Mouse (Mus musculus): ENCODE results near the gene Pcdh19.

Gene Pcdh19

DNA sequence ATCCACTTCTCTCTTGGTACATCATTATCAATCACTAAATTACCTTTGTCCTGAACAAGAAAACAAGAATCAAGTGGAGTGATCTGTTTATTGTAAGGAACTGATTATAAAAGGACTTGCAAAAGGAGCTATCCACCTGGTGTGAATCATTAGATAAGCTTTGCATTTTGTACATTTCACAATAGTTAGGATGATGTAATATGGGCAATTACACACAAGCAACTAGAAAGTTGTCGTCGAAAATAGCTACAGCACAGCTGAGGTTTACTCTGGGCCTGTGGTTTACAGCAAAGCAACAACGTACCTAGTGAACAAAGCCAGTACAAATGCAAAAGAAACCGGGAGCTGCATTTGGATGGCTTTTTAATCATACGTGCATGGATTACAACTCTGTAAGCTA is 28.7 kb downstream of the Pcdh19 start:
- in situ Hi-C loops (cut with MboI; ENCODE audit: unreplicated experiment in 2 of 2) = no loop called here

DNA sequence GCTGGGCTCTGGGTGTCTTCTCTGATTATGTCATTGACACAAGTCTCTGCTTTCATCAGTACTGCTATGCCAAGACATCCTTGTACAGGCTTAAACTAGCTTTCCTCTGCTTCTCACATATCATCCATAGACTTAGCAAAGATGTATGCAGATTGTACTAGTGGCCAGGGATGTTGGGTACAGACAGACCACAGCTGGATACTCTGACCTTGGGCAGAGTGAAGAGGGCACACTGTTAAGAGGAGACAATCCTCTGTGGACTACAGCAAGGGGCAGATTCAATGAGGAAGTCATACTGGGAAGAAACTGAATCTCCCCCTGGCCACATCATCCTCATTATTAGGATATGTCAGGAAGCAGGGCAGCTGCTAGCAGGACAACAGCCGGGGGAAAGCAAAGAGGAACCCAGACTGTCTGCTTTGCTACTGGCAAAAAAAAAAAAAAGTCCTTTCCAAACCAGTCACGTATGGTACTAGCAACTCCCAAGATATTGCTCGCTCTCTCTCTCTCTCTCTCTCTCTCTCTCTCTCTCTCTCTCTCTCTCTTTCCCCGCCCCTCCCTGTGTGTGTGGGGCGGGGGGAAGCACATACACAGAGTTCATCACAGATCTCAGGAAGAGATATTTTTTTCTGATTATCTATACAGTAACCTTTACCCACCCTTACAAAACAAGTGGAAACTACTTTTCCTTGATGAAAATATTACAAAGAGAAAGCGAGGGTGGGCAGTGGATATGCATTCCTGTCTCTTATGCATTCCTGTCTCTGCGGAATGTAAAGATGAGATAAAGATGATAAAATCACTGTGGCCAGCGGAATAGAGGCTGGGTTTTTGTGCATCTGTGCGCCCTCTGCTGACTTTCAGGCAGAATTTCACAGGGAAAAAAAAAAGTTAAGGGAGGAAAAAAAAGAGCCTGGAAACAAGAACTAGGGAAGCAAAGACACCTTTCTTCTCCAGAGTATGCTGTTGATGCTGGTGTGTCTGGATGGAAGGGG is 31.2 kb downstream of the Pcdh19 start:
- in situ Hi-C loops (cut with MboI; ENCODE audit: unreplicated experiment in 2 of 2) = no loop called here

DNA sequence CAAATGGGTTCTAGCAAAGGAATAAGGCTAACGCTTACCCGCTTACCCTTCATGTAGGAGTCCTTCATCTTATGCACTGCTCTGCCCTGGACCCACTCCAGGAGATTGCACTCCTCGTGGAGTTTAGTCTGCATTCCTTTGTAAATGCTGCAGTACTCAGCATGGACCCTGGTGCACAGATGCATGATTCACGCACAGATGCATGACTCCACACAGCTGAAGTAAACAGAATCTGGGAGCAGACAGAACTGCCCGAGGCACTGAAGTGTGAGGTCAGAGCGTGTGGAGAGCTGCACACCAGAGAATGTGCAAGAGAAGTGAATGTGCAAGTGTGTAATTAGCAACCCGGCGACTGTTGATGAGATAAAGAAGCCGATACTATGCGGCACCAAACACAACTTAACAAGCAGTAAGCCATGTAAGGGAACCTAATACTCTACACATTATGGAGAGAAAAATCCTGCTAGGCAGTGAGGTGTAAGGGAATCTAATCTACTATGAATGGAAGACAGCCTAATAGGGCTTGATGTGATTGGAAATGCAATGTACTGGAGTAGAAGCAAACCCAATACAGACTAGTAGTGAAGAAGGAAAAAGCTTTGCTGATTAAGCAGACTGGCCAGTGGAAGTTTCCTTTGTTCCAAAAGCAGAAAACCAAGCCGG is 32.8 kb downstream of the Pcdh19 start:
- in situ Hi-C loops (cut with MboI; ENCODE audit: unreplicated experiment in 2 of 2) = no loop called here

DNA sequence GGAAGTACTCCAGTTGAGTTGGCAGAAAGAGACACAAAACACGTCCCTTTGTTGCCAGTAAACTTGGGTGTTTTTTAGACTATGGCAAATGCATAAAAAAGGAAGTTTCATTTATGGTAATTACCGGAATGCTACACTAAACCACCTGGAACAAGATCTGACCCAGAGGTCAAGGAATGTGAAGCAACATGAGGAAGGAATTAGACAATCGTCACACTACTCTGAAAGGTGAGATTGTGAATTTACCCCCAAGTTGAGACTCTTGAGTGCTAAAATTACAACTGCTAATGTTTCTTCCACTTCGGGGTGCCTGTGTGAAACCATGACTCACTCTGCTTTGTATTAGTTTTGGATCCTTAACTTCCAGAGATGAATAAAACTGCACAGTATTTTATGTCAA is 33.6 kb downstream of the Pcdh19 start:
- in situ Hi-C loops (cut with MboI; ENCODE audit: unreplicated experiment in 2 of 2) = no loop called here

DNA sequence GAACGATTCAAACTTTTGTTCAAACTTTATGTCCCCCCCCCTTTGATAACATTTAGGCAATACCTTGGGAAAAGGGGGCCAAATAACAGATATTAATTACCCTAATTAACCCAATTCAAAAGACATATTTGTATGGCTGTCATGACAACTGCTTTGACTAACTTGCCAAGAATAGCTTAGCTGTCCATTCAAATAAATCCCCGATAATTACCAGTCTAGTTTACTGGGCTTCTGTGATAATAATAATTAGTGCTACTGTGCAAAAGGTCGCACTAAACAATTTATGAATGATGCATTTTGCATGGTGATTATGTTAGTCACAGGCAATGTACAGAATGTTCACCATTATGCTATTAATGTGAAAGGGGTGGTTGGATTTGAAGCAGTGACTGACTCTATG is 35.7 kb downstream of the Pcdh19 start:
- in situ Hi-C loops (cut with MboI; ENCODE audit: unreplicated experiment in 2 of 2) = no loop called here

DNA sequence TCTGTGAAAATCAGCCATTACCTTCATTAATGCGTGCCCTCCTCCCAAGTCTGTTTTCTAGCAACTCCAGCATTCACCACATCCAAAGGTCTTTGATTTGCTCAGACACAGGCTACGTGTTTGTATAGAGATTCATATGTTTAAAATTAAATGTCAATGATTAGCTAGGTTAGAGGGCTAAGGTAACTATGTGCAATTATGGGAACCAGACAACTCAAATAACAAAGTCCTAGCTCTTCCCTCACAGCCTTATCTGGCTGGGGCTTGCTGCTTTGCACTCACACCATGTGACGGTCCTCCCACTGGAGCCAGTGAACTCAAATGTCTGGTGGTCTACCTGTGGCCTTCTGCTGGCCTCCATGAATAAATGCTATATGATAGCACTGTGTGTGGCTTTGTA is 38.4 kb downstream of the Pcdh19 start:
- in situ Hi-C loops (cut with MboI; ENCODE audit: unreplicated experiment in 2 of 2) = no loop called here

DNA sequence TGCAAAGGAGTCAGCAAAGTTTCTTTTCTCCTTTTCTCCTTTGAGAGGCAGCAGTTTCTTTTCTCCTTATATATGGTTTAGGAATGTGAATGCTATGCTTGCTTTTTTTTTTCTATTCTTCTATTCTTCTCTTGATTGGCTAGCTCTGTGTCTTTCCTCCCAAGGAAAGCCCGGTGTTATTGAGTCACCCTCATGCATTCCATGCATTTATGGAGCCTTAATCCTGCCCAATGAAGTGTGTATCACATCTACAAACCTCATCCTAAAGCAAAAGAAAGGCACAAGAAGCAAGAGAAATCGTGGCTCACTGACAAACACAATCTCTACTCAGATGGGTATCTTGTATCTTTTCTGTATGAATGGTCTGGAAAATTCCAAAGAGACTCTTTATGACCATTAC is 41.0 kb downstream of the Pcdh19 start:
- in situ Hi-C loops (cut with MboI; ENCODE audit: unreplicated experiment in 2 of 2) = no loop called here

DNA sequence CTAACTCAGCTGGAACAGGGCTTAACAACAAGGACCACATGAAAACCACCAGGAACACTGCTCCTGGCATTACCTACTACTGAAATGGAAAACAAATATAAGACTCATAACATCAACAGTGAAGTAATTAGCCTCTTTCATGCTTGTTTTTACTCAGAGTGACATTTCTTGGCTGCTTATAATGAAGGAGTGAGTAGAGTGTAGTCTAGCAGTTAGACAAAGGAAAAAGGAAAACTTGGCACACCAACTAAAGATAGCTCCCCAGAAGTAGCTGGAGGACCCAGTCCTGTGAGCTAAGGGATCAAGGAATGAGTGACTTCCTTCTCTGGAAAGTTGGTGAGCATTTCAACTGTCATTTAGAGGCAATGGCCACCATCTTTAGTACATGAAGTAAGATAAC is 49.3 kb downstream of the Pcdh19 start:
- in situ Hi-C loops (cut with MboI; ENCODE audit: unreplicated experiment in 2 of 2) = no loop called here

DNA sequence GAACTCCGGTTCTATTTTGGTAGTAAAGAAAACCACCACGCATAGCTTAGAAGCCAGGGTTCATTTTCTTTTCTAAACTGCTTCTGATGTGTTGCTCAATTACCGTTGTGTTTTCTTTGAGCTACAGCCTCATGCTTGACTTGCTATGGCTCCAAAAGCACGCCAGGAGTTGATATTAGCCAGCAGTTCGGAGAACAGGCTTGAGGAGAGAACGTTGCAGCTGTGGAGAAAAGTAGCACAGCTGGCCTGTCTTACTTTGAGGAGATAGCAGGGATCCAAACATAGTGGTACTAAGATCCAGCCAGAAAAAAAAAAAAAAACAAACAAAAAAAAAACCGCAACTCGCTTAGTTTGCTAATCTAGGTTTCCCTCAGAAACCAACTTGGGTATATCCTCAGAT is 59.2 kb downstream of the Pcdh19 start:
- in situ Hi-C loops (cut with MboI; ENCODE audit: unreplicated experiment in 2 of 2) = no loop called here

DNA sequence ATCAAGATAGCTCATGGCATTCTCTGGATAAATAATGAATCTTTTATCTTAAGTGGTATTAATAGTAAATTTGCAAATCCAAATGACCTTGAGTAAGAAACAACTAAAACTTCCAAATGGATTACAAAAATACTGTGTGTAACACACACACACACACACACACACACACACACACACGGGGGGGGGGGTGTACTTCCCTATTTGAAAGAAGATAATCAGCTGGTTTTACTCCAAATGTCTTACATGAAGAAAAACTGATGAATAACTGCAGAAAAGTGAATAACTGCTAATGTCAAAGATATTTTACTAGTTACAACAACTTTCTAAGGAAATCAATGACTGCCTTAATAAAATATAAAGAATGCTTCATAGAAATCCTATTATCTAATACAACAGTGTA is 70.6 kb downstream of the Pcdh19 start:
- in situ Hi-C loops (cut with MboI; ENCODE audit: unreplicated experiment in 2 of 2) = no loop called here

DNA sequence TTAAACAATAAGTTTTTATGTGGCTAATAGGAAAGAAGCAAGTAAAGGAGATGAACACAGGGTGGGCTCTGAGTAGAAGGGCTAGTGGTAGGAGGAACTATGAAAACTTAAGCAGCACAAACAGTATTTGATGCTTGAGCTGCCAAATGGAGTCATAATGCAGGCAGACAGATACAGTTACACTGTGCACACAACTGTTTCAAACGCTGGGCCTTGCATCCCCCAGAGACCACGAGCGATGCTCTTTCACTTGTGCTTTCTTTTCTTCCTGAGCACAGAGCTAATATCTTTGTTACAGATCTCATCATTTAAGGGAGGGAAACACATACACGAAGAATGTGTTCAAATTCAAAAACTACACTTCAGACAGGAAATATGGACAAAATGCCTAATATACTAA is 83.0 kb downstream of the Pcdh19 start:
- in situ Hi-C loops (cut with MboI; ENCODE audit: unreplicated experiment in 2 of 2) = no loop called here

DNA sequence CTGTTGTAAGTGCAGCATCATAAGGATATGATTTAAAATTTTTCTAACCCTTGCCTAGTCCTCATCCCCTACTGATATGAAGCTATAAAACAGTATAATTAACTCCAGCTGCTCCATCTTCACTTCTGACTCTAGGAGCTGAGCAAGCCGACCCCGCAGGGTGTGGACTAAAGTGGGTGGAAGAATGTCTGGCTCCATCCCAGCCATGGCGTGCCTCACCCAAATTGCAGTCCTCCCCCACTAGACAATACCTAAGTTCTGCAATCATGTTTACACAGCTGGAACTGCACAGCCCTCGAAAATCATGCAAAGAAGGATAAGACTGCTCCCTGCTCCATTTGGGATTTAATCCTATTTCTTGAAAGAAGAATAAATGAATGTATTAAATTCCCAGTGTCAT is 84.5 kb downstream of the Pcdh19 start:
- in situ Hi-C loops (cut with MboI; ENCODE audit: unreplicated experiment in 2 of 2) = no loop called here

DNA sequence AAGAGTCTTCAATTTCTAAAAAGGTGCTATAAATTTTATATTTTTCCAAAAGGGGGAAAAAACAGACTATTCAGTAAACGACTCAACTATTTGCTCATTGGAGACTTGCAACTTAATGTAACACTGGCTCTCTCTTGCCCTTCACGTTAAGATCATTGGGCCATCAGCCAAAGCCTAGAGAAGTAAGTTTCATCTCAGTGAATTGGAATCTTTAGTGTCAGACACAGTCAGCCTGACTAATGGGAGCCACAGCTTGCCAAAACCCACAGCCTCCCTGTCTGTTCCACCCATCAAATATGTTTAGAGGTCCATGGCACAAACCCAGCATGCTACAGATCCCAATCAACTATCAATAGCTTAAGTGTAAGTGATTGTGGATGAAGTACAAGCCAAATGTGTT is 86.7 kb downstream of the Pcdh19 start:
- in situ Hi-C loops (cut with MboI; ENCODE audit: unreplicated experiment in 2 of 2) = no loop called here

DNA sequence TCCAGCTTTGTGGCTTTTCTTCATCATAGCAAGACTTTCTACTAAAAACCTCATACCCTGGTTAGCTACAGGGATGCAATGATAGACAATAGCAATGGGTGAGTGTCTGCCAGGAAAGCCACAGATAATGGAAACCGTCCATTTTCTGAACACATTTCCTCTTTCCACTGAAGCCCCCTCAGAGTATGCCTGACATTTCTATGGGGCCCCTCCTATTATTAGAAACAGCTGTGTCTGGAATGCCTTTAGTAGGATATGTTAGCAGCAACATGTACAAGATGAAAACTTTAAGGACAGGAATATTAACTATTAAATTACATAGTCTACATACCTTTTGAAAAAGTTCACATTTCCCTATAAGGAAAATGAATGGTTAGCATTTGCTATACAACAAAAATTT is 87.1 kb downstream of the Pcdh19 start:
- in situ Hi-C loops (cut with MboI; ENCODE audit: unreplicated experiment in 2 of 2) = no loop called here

DNA sequence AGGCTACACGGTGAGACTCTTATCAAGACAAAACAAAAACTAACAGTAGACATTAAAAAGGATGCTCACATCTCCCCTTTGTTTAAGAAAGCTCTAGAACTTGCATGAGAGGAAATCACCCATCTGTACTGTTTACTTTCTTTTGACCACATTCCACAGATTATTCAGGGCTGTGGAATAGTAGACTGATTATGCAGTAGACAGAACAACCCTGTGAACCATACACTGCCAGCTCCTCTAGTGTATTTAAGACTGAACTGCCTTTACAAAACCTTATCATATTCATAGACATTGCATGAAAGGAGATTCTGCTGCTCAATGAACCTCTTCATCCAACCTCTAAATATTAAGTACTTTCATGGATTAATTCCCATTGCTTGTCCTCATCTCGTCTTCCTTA is 87.6 kb downstream of the Pcdh19 start:
- in situ Hi-C loops (cut with MboI; ENCODE audit: unreplicated experiment in 2 of 2) = no loop called here

DNA sequence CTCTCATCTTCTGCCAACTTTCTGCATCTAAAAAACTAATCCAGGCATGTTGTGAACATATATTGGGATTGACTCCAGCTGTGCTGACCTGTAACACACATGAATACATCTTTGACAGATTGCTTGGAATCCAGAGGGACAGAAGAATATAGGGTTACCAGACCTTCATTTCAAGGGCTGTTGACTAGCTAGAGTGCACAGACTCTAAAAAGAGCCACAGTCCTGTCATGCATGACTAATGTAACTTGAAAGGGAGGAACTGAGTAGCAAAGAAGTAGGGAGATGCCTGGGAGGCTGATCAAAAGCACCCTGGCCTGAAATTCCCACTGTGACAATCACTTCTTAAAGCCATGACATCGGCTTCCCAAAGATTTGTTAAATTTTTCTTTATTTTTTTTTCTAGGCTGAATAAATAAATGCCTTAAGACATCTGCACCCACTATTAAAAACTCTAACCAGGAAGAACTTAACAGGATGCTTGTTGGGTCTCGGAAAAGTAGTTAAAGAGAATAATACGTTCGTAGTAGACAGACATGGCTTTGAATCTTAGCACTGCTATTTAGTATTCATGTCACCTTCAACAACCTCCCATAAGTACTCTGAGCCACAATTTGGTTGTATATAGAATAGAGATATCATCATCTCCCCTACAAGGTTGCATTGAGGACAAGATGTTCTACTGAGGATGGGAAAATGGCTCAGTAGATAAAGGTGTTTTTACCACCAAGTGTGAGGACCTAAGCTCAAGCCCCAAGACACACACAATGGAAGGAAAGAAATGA is 113.0 kb downstream of the Pcdh19 start:
- in situ Hi-C loops (cut with MboI; ENCODE audit: unreplicated experiment in 2 of 2) = no loop called here

DNA sequence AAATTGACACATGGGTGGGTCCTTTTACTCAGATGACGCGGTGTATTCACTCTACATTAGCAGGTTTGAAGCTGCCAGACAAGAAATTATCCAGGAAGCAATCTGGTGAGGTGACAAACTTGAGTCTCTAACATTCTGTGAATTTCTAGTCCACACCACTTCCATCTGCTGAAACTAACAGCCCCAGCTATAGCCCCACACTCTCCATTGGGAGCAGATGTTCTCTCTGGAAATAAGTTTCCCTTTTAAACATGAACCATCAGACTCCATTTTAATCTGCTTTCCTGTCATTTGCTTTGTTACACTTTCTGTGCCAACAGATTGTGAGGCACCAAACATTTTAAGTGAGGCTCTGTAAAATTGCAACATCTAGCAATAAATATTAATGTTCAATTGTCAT is 123.4 kb downstream of the Pcdh19 start:
- in situ Hi-C loops (cut with MboI; ENCODE audit: unreplicated experiment in 2 of 2) = no loop called here

Data from v-Abl transformed pro-B cells (cell line).